Mouse (Mus musculus): ENCODE measurements around the gene Ccdc149. TPM values are rescaled to one million over a fixed set of nuclear protein-coding genes. Genes with fewer than 3 reads are reported as not detected.

Ccdc149 gene
- total and polyA plus RNA-seq, 3 experiments: not detected

DNA sequence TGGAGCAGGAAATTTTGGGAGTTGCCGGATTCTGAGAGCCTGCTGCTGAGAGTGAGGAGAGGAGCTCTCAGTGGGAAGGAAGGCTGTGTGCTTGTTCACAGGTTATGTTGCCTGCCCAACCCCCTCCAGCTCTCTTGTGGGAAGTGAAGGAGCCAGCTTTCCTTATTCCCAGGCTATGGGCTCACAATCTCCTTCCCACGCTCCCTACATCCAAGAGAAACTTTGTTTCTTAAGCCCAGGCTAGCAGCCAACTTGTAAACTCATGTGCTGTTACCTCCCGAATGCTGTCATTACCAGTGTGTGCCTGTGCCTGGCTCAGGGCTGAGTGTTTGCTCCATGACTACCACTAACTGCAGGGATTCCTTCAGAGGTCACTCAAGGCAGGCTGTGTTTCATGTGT lies 39.8 kb upstream of the Ccdc149 start:
- Histone ChIP-seq H3K4me2 (ENCODE audit: insufficient read depth, low read depth, poor library complexity, severe bottlenecking) (no peak overlapping the region), H3K36me3 (replicated peaks in 1 of 2; ENCODE audit: control insufficient read depth in 1 of 2, insufficient read depth in 1 of 2, low read length in 1 of 2) (no peaks in the 10 kb centered on the region), H3K9ac (ENCODE audit: insufficient read depth, low read depth) (no peak overlapping the region), H3K9me3 (replicated peaks; ENCODE audit: low read length) (no peaks in the 10 kb centered on the region), H3K27me3 (replicated peaks) (no peaks in the 10 kb centered on the region), H3K4me3 (replicated peaks in 1 of 3; ENCODE audit: low read depth in 2 of 3, low read length in 2 of 3, poor library complexity in 1 of 3) (no peak overlapping the region), H3K27ac (ENCODE audit: insufficient read depth, low read depth) (no peak overlapping the region), H3K4me1 (ENCODE audit: control insufficient read depth in 1 of 2, insufficient read depth in 2 of 2) (no peaks in the 10 kb centered on the region), H3K79me2 (replicated peaks; ENCODE audit: control insufficient read depth, extremely low read depth, insufficient read depth, poor library complexity, severe bottlenecking) (no peaks in the 10 kb centered on the region)
- dilution Hi-C loops (cut with MboI; ENCODE audit: extremely low pct_ligation_motif_present, extremely low pct_unique_long_range_greater_than_20kb, low sequenced_read_pairs): no loop called here
- in situ Hi-C loops (cut with MboI; ENCODE audit: low pct_ligation_motif_present, low pct_unique_long_range_greater_than_20kb, low sequenced_read_pairs): loop anchor here (25.0 kb wide), 1 partner anchor 301 kb away; no protein-coding TSS in a partner anchor
- no peak for TF ChIP-seq RAD21 (IDR thresholded peaks at IDR 0.05; ENCODE audit: low read depth, low read length)
- TF ChIP-seq MAFK (IDR thresholded peaks at IDR 0.05; ENCODE audit: insufficient replicate concordance, low read length): no peak
- TF ChIP-seq POLR2A (IDR thresholded peaks at IDR 0.05; ENCODE audit: low read depth, low read length): no peak
- no peak for TF ChIP-seq NELFE (IDR thresholded peaks at IDR 0.05; ENCODE audit: low read depth, low read length)
- TF ChIP-seq MAX (IDR thresholded peaks at IDR 0.05; ENCODE audit: low read length): no peak
- no peak for DNase-seq (ENCODE audit: extremely low read depth)

DNA sequence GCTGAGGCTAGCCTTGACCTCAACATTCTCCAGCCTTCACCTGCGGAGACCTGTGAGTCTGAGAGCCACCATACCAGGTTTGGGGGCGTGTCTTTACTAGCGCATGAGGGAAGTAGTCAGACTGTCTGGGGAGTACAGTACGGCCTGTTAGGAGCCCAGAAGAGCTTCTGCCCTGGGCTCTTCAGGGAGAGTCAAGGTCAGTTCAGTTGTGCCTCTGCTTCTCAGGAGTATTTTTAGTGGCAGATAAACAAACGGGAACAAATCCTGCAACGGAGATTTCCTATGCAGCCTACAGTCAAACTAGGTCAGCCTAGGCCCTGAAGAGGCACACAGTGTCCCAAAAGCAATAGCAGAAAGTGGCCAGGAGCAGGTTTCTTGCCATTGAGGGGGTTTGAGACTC lies 38.1 kb upstream of the Ccdc149 start:
- H3K79me2 ChIP-seq (replicated peaks; ENCODE audit: control insufficient read depth, extremely low read depth, insufficient read depth, poor library complexity, severe bottlenecking): no peaks in the 10 kb centered on the region
- H3K9ac ChIP-seq (ENCODE audit: insufficient read depth, low read depth): no peak overlapping the region
- H3K4me2 ChIP-seq (ENCODE audit: insufficient read depth, low read depth, poor library complexity, severe bottlenecking): no peak overlapping the region
- TF ChIP-seq ELF1 (IDR thresholded peaks at IDR 0.05; ENCODE audit: low read depth, low read length): no peak
- no peak for TF ChIP-seq GABPA (IDR thresholded peaks at IDR 0.05; ENCODE audit: insufficient replicate concordance, low read depth, low read length)
- TF ChIP-seq MAX (IDR thresholded peaks at IDR 0.05; ENCODE audit: low read length): no peak
- TF ChIP-seq EP300 (IDR thresholded peaks at IDR 0.05; ENCODE audit: low read length): no peak
- no peak for TF ChIP-seq ZKSCAN1 (IDR thresholded peaks at IDR 0.05; ENCODE audit: borderline replicate concordance, low read depth, low read length)
- no peak for TF ChIP-seq HCFC1 (IDR thresholded peaks at IDR 0.05; ENCODE audit: low read depth, low read length)
- no peak for TF ChIP-seq USF1 (IDR thresholded peaks at IDR 0.05; ENCODE audit: low read depth, low read length)
- no peak for TF ChIP-seq MAZ (IDR thresholded peaks at IDR 0.05; ENCODE audit: low read depth, low read length)
- no peak for TF ChIP-seq SIN3A (IDR thresholded peaks at IDR 0.05; ENCODE audit: low read length)
- TF ChIP-seq NELFE (IDR thresholded peaks at IDR 0.05; ENCODE audit: low read depth, low read length): no peak
- TF ChIP-seq SMC3 (IDR thresholded peaks at IDR 0.05; ENCODE audit: low read depth, low read length): no peak
- no peak for TF ChIP-seq USF2 (conservative IDR thresholded peaks at IDR 0.05; ENCODE audit: low read depth, low read length)
- no peaks in the 10 kb centered on the region for H3K27me3 ChIP-seq (replicated peaks)
- in situ Hi-C loops (cut with MboI; ENCODE audit: low pct_ligation_motif_present, low pct_unique_long_range_greater_than_20kb, low sequenced_read_pairs): loop anchor here (25.0 kb wide), 1 partner anchor 303 kb away; no protein-coding TSS in a partner anchor
- H3K4me3 ChIP-seq (replicated peaks in 1 of 3; ENCODE audit: low read depth in 2 of 3, low read length in 2 of 3, poor library complexity in 1 of 3): no peak overlapping the region
- dilution Hi-C loops (cut with MboI; ENCODE audit: extremely low pct_ligation_motif_present, extremely low pct_unique_long_range_greater_than_20kb, low sequenced_read_pairs): no loop called here
- no peak overlapping the region for H3K27ac ChIP-seq (ENCODE audit: insufficient read depth, low read depth)
- H3K4me1 ChIP-seq (ENCODE audit: control insufficient read depth in 1 of 2, insufficient read depth in 2 of 2): no peaks in the 10 kb centered on the region
- H3K36me3 ChIP-seq (replicated peaks in 1 of 2; ENCODE audit: control insufficient read depth in 1 of 2, insufficient read depth in 1 of 2, low read length in 1 of 2): no peaks in the 10 kb centered on the region
- no peaks in the 10 kb centered on the region for H3K9me3 ChIP-seq (replicated peaks; ENCODE audit: low read length)
- no peak for DNase-seq (ENCODE audit: extremely low read depth)

DNA sequence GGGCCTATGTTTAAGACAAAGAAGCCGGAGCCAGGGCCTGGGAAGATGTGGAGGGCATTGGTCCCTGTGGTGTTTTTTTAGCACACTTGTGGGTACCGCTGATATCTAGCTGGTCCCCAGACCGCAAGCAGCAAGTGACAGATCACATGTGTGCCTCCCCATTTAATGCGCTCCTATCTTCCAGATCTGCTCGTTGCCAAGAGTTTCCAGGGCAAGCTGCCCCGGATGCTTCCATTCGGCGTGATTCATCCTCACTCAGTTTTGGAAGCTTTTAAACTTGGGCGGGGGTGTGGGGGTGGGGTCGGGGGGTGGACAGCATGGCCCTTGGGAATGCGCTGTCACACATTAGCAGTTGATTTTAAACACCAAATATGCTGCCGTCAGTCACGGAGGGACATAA lies 33.3 kb upstream of the Ccdc149 start:
- Histone ChIP-seq H3K79me2 (replicated peaks; ENCODE audit: control insufficient read depth, extremely low read depth, insufficient read depth, poor library complexity, severe bottlenecking) (no peaks in the 10 kb centered on the region), H3K9ac (ENCODE audit: insufficient read depth, low read depth) (no peak overlapping the region), H3K9me3 (replicated peaks; ENCODE audit: low read length) (no peaks in the 10 kb centered on the region), H3K4me1 (ENCODE audit: control insufficient read depth in 1 of 2, insufficient read depth in 2 of 2) (no peaks in the 10 kb centered on the region), H3K4me2 (ENCODE audit: insufficient read depth, low read depth, poor library complexity, severe bottlenecking) (no peak overlapping the region), H3K36me3 (replicated peaks in 1 of 2; ENCODE audit: control insufficient read depth in 1 of 2, insufficient read depth in 1 of 2, low read length in 1 of 2) (no peaks in the 10 kb centered on the region), H3K27ac (ENCODE audit: insufficient read depth, low read depth) (no peak overlapping the region), H3K4me3 (replicated peaks in 1 of 3; ENCODE audit: low read depth in 2 of 3, low read length in 2 of 3, poor library complexity in 1 of 3) (no peak overlapping the region), H3K27me3 (replicated peaks) (no peaks in the 10 kb centered on the region)
- dilution Hi-C loops (cut with MboI; ENCODE audit: extremely low pct_ligation_motif_present, extremely low pct_unique_long_range_greater_than_20kb, low sequenced_read_pairs) (no loop called here), in situ Hi-C loops (cut with MboI; ENCODE audit: low pct_ligation_motif_present, low pct_unique_long_range_greater_than_20kb, low sequenced_read_pairs) (loop anchor here (25.0 kb wide), 1 partner anchor 308 kb away; no protein-coding TSS in a partner anchor)
- no peak for TF ChIP-seq MXI1 (IDR thresholded peaks at IDR 0.05; ENCODE audit: low read depth, low read length)
- no peak for TF ChIP-seq MAZ (IDR thresholded peaks at IDR 0.05; ENCODE audit: low read depth, low read length)
- no peak for TF ChIP-seq MAFK (IDR thresholded peaks at IDR 0.05; ENCODE audit: insufficient replicate concordance, low read length)
- no peak for TF ChIP-seq USF2 (conservative IDR thresholded peaks at IDR 0.05; ENCODE audit: low read depth, low read length)
- no peak for TF ChIP-seq UBTF (IDR thresholded peaks at IDR 0.05; ENCODE audit: low read depth, low read length)
- TF ChIP-seq MYC (IDR thresholded peaks at IDR 0.05; ENCODE audit: low read depth, low read length): no peak
- TF ChIP-seq ELF1 (IDR thresholded peaks at IDR 0.05; ENCODE audit: low read depth, low read length): no peak
- no peak for TF ChIP-seq NRF1 (IDR thresholded peaks at IDR 0.05; ENCODE audit: low read depth, low read length)
- no peak for TF ChIP-seq GABPA (IDR thresholded peaks at IDR 0.05; ENCODE audit: insufficient replicate concordance, low read depth, low read length)
- no peak for TF ChIP-seq ZKSCAN1 (IDR thresholded peaks at IDR 0.05; ENCODE audit: borderline replicate concordance, low read depth, low read length)
- TF ChIP-seq RAD21 (IDR thresholded peaks at IDR 0.05; ENCODE audit: low read depth, low read length): no peak
- no peak for TF ChIP-seq CHD1 (IDR thresholded peaks at IDR 0.05; ENCODE audit: low read depth, low read length)
- no peak for TF ChIP-seq NELFE (IDR thresholded peaks at IDR 0.05; ENCODE audit: low read depth, low read length)
- DNase-seq (ENCODE audit: extremely low read depth): no peak
